Mouse (Mus musculus): ENCODE data around the gene Mical2. TPM values are rescaled to one million over a fixed set of nuclear protein-coding genes. Genes with fewer than 3 reads are reported as not detected.

The Mical2 gene
- polyA plus RNA-seq, 1 experiment from 2014 or later, result 77.8 TPM

DNA sequence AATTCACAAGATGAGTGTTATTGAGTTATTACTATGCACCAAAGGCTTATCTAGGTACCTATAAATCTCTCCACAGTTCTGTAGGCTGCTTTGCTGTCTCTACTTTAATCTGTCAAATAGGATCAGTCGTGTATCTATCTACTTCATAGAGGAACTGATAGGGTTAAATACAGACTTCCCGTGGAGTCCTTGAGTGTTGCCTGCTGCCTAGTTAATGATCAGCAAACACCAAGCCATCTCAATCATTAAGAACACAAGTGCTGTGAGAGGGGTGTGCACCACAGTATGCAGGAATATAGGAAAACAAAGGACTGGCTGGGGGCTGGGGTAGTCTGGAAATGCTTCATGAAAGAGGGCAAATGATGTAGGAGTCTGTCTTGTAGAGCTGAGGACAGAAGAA is 50.2 kb downstream of the Mical2 start:
- Histone ChIP-seq H3K9me3 (no peaks in the 10 kb centered on the region), H3K4me1 (peaks cover 100% of the 10 kb centered on the region), H3K4me3 (no peak overlapping the region), H3K36me3 (peaks cover 55% of the 10 kb centered on the region), H3K27ac (peak overlapping the region; percentile 83), H3K27me3 (ENCODE audit: insufficient read depth, poor library complexity, severe bottlenecking) (no peaks in the 10 kb centered on the region)
- WGBS, result 13% methylated on average over 2 of the region's 2 CpGs
- no peak for DNase-seq (ENCODE audit: low spot score)

DNA sequence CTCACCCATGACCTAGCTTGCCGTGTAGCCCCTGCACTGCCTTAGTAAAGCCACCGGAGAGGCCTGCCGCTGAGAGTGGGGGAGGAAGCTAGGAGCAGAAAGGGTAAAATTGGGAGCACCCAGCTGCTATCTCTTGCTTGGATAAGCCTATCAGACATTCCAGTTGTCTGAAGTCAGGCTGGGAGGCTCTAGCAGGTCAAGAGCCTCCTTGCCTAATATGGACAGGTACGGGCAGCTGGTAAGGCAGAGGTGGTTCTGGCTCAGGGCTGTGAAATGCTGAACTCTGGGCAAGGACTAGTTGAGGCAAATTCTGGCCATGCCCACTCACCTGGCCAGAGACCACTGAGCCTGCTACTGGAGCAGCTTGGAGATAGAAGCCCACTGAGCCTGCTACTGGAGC is 51.2 kb downstream of the Mical2 start:
- H3K27ac ChIP-seq, result peak overlapping the region; percentile 83
- H3K4me3 ChIP-seq, result no peak overlapping the region
- 16% methylated on average over 4 of the region's 4 CpGs for WGBS
- peaks cover 53% of the 10 kb centered on the region for H3K36me3 ChIP-seq
- no peaks in the 10 kb centered on the region for H3K27me3 ChIP-seq (ENCODE audit: insufficient read depth, poor library complexity, severe bottlenecking)
- H3K9me3 ChIP-seq, result no peaks in the 10 kb centered on the region
- peaks cover 99% of the 10 kb centered on the region for H3K4me1 ChIP-seq
- DNase-seq (ENCODE audit: low spot score), result peak; percentile 86

DNA sequence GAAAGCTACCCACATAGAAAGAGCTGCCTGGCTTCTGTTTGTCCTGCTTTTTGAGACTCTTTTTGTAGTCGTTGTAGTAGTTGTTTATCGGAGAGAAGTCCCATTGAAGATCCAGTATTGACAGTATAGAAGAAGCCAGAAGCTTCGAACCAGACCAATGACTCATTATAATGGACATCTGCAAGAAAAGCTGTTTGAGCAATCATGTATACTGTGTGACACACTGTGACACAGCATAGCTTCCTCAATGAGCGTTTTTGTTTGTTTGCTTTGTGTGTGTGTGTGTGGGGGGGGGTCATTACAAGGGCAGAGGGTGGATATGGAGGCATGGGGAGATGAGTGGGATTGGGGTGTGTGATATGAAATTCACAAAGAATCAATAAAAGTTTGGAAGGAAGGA is 53.0 kb downstream of the Mical2 start:
- no peaks in the 10 kb centered on the region for H3K9me3 ChIP-seq
- 43% methylated on average over 4 of the region's 4 CpGs for WGBS
- H3K27me3 ChIP-seq (ENCODE audit: insufficient read depth, poor library complexity, severe bottlenecking), result no peaks in the 10 kb centered on the region
- H3K4me1 ChIP-seq, result peaks cover 89% of the 10 kb centered on the region
- H3K27ac ChIP-seq, result peak overlapping the region; percentile 83
- H3K4me3 ChIP-seq, result no peak overlapping the region
- peaks cover 46% of the 10 kb centered on the region; the same call in 1 of the 2 replicates for H3K36me3 ChIP-seq
- DNase-seq (ENCODE audit: low spot score), result no peak

DNA sequence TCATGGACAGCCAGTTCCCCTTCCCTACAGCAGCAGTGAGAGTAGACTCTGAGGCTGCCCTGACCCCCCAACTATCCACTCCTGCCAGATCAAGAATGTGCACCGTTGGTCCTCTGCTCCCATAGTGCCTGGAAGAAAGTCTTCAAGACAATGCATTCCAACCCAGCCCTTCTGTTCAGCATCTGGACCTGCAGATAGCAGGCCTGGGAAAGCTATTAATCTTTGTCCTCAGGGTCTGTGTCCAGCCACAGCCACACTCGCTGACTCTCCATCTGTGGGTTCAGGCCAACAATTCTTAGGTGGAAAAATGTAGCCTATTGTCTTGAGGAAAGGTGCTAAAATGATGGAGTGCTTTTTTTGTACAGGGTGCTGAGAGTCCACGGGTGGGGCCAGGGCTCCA is 54.8 kb downstream of the Mical2 start:
- no peaks in the 10 kb centered on the region for H3K9me3 ChIP-seq
- H3K27me3 ChIP-seq (ENCODE audit: insufficient read depth, poor library complexity, severe bottlenecking), result no peaks in the 10 kb centered on the region
- WGBS, result 27% methylated on average over 3 of the region's 3 CpGs
- H3K4me3 ChIP-seq, result no peak overlapping the region
- no peak for DNase-seq (ENCODE audit: low spot score)
- H3K36me3 ChIP-seq, result peaks cover 29% of the 10 kb centered on the region
- H3K27ac ChIP-seq, result peak overlapping the region; percentile 83
- peaks cover 86% of the 10 kb centered on the region for H3K4me1 ChIP-seq

DNA sequence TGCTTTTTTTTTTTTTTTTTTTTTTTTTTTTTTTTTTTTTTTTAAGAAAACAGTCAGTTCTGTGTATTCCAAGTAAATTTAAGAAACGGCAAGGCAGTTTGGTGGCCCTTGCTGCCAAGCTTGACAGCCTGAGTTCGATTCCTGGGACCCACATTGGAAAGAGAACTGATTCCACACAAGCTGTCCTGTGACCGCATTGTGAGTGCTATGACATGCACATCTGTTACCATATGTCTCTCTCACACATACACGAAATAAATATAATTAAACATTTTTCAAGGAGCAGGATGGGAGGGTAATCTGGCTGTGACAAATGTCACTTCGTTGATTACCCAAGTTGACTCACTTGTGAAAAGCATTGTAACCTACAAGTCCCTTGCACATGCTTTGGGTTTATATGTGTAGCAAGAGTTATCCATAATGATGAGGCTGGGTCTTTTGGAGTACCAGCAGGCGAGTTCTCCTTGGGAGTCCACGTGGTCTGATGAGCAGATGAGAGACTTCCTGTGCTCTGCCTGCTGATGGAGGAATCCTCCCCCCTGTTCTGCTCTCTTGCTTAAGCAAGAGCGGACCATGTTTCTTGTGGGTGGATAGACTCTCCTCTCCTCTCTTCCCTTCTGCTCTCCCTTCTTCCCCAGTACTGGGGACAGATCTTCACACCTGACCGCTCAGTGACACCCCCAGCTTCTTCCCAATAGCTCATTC is 58.1 kb downstream of the Mical2 start:
- H3K27ac ChIP-seq, result peak overlapping the region; percentile 62; the same call in 1 of the 2 replicates
- H3K4me3 ChIP-seq, result no peak overlapping the region
- DNase-seq (ENCODE audit: low spot score), result no peak
- 75% methylated on average over 9 of the region's 9 CpGs for WGBS
- H3K4me1 ChIP-seq, result peaks cover 86% of the 10 kb centered on the region
- H3K36me3 ChIP-seq, result peaks cover 27% of the 10 kb centered on the region
- no peaks in the 10 kb centered on the region for H3K27me3 ChIP-seq (ENCODE audit: insufficient read depth, poor library complexity, severe bottlenecking)
- H3K9me3 ChIP-seq, result no peaks in the 10 kb centered on the region

DNA sequence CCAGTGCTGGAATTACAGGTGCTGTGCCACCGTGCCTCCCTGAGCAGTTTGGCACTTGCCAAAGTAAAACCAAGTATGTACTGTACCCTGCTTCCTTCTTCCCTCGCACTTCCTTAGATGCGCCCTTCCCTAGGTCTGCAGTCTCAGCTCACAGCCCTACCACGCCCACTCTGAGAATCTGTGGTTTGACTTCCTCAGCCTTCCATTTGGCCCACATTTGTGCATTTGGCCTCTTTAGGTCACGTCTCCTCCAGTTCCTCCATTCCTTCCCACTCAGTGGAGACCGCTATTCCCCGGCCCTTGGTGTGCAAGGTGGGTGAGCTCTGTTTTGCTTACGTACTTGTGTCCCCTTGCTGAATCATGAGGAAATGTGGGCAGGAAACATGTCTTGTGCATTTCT is 59.9 kb downstream of the Mical2 start:
- no peaks in the 10 kb centered on the region for H3K27me3 ChIP-seq (ENCODE audit: insufficient read depth, poor library complexity, severe bottlenecking)
- peak overlapping the region; percentile 52 for H3K27ac ChIP-seq
- peaks cover 86% of the 10 kb centered on the region for H3K4me1 ChIP-seq
- H3K36me3 ChIP-seq, result peaks cover 30% of the 10 kb centered on the region
- no peak for DNase-seq (ENCODE audit: low spot score)
- no peaks in the 10 kb centered on the region for H3K9me3 ChIP-seq
- H3K4me3 ChIP-seq, result no peak overlapping the region
- WGBS, result 82% methylated on average over 8 of the region's 8 CpGs

DNA sequence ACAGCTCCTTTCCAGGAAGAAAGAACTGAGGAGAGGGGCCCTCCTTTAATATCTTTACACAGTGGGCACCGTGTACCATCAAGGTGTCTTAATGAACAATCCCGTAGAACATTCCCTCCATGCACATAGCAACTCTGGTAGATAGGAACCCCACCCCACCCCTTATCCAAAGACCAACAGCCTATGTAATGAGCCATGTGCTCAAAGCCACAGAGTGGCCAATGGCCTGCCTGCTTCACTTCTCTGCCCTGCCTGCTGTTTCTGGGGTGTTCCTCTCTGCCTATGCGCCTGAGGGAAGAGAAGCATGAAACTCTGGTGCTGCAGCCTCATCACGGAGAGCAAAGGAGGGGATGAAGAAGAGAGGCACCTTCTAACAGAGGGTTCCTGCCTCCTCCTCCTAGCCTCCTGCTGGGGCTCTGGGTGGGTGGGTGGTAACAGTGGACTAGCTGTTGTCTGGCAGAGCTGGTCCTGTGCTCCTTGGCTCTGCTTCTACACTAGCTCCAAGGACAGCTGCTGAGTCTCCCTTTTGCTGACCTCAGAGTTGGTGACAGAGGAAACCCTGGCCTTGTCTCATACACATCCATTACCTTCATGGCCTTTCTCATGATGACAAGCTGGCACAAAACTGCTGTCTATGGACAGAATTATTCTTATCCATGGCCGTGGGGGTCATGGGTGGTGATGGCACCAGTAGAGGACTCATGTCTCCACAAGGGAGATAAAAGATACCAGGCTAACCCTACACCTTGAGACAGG is 62.9 kb downstream of the Mical2 start:
- Histone ChIP-seq H3K9me3 (no peaks in the 10 kb centered on the region), H3K27ac (peak overlapping the region; percentile 84), H3K36me3 (peaks cover 16% of the 10 kb centered on the region), H3K4me1 (peaks cover 79% of the 10 kb centered on the region), H3K4me3 (no peak overlapping the region), H3K27me3 (ENCODE audit: insufficient read depth, poor library complexity, severe bottlenecking) (no peaks in the 10 kb centered on the region)
- 76% methylated on average over 5 of the region's 5 CpGs for WGBS
- DNase-seq (ENCODE audit: low spot score), result no peak

DNA sequence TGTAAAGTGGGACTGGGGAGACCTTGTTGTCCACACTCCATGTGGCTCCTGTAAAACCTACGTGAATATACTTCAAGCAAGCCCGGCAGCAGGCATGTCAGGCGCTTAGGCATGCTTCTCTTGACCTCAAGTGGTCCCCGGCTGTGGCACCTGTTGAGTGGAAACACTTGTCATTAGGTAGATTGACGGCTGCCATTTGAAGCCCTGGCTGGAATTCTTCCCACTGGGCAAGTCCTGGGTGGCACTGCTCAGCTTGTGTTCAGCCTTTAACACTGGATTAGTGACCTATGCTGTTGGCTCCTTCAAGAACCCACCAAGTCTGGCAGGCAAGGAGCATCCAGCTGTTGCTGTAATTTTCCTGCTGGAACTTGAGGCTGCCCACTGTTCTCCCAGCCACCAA is 63.9 kb downstream of the Mical2 start:
- no peak overlapping the region for H3K4me3 ChIP-seq
- no peaks in the 10 kb centered on the region for H3K27me3 ChIP-seq (ENCODE audit: insufficient read depth, poor library complexity, severe bottlenecking)
- no peak for DNase-seq (ENCODE audit: low spot score)
- H3K36me3 ChIP-seq, result peaks cover 22% of the 10 kb centered on the region
- H3K27ac ChIP-seq, result peak overlapping the region; percentile 84
- H3K4me1 ChIP-seq, result peaks cover 82% of the 10 kb centered on the region
- no peaks in the 10 kb centered on the region for H3K9me3 ChIP-seq
- WGBS, result 20% methylated on average over 5 of the region's 5 CpGs

DNA sequence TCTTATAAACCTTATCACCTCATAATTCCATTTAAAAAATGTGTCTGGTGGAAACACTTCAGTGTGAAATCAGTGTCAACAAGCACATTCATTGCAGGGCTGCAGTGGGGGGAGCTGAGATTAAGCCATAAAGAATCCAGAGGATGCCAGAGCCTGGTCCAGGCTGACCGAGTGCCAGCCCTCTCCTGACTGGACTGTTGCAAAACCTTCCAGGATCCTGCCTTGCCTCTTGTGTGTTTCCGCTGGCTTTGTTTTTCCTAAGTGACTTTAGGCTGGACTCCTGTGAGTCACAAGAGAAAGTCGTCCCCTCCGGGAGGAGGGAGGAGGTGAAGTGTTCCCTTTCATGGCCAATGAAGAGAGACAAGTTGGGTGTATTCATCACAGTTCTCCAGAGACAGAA is 64.3 kb downstream of the Mical2 start:
- 23% methylated on average over 4 of the region's 4 CpGs for WGBS
- H3K4me3 ChIP-seq, result no peak overlapping the region
- no peak for DNase-seq (ENCODE audit: low spot score)
- no peaks in the 10 kb centered on the region for H3K27me3 ChIP-seq (ENCODE audit: insufficient read depth, poor library complexity, severe bottlenecking)
- H3K9me3 ChIP-seq, result no peaks in the 10 kb centered on the region
- H3K36me3 ChIP-seq, result peaks cover 25% of the 10 kb centered on the region
- peaks cover 82% of the 10 kb centered on the region for H3K4me1 ChIP-seq
- H3K27ac ChIP-seq, result peak overlapping the region; percentile 84

DNA sequence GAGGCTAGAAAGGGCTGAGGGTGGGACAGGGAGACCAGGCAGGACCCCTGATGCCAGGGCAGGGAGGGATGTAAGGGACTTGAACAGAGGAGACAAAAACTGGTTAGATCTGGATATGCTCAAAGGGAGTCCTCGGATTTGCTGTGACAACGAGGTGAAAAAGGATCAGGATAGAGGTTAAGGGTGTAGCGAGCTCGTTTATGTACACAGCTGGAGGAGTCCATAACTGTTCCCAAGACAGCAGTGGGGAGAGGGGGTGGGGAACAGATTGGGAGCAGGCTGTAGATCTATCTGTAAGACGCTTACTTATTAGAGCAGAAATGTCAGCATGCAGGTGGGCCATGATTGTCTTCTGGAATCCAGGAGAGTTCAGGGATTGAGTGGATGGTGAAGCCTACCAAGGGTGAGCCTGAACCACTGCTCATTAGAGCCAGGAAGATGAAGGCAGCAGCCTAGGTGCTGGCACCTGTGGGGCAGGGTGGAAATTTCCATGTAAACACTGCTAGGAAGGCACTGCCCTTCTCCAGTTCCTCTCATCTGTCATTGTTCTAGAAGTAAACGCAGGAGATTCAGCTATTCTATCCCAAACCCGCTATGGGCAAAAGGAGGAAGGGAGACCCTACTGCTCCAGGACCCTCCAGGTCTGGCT is 67.9 kb downstream of the Mical2 start:
- Histone ChIP-seq H3K4me1 (peaks cover 81% of the 10 kb centered on the region), H3K27ac (peak overlapping the region; percentile 88)
- DNase-seq (ENCODE audit: low spot score), result no peak

DNA sequence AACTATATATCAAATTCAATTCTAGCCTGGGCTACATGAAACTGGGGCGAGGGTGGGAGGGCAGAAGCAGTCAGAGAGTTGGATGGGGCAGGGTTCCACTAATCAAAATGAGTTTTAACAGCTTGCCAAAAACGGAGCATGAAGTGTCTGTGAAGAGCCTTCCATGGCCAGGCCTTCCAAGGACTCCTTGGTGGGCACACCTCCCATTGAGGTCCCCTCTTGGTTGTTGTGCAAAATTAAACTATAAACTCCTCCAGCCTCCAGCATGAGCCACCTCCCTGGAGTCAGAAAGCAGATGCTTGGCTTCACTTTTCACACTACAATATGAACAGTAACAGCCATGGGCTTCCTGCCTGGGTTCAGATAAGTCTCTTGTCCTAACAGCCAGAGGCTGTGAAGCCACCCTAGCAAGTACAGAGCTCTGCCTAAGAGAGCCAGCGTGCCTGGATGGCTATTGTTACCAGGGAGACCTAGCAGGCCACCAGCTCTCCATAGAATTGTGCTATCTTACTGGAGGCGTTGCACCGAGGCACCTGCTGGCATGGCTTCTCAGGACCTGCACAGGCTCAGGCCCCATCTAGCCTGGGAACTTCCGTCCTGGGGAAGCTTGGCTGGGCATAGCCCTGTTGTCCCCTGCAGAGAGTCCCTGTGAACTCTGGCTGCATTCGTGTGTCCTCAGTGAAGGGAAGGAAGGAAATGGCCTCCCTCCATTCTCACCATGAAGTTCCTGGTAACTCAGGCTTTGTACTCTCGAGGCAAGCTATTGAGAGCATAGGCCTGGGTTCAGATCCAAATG is 70.0 kb downstream of the Mical2 start:
- Histone ChIP-seq H3K36me3 (peaks cover 21% of the 10 kb centered on the region; the same call in 1 of the 2 replicates), H3K9me3 (no peaks in the 10 kb centered on the region), H3K4me3 (no peak overlapping the region), H3K27me3 (ENCODE audit: insufficient read depth, poor library complexity, severe bottlenecking) (no peaks in the 10 kb centered on the region), H3K27ac (peak overlapping the region; percentile 88), H3K4me1 (peaks cover 75% of the 10 kb centered on the region)
- no peak for DNase-seq (ENCODE audit: low spot score)
- WGBS, result 47% methylated on average over 8 of the region's 8 CpGs

More for the DNA sequence above, 67.9 kb downstream of the Mical2 start:
- H3K27me3 ChIP-seq (ENCODE audit: insufficient read depth, poor library complexity, severe bottlenecking), result no peaks in the 10 kb centered on the region
- no peaks in the 10 kb centered on the region for H3K9me3 ChIP-seq
- no peak overlapping the region for H3K4me3 ChIP-seq
- H3K36me3 ChIP-seq, result peaks cover 22% of the 10 kb centered on the region; the same call in 1 of the 2 replicates
- WGBS, result 66% methylated on average over 7 of the region's 7 CpGs

DNA sequence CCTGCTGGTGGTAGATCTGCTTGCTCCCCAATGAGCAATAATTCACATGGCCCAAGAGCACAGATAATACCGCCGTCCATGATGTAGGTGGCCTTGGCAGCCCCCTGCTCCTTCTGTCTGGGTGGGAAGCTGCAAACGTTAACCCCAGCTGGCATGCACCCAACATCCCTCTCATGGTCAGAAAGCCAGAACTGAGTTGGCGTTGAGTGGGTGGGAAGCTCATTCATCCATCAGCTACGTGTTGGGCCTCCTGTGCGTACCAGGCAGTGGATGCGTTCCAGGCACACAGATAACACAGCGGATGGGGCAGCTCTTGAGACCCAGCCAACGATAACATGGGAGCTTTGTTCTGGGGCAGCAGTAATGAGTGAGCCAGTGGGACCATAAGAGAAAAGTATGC is 72.4 kb downstream of the Mical2 start:
- H3K27me3 ChIP-seq (ENCODE audit: insufficient read depth, poor library complexity, severe bottlenecking), result no peaks in the 10 kb centered on the region
- peaks cover 27% of the 10 kb centered on the region; the same call in 1 of the 2 replicates for H3K36me3 ChIP-seq
- peak; percentile 93 for DNase-seq (ENCODE audit: low spot score)
- no peak overlapping the region for H3K4me3 ChIP-seq
- WGBS, result 27% methylated on average over 9 of the region's 9 CpGs
- H3K9me3 ChIP-seq, result no peaks in the 10 kb centered on the region
- peak overlapping the region; percentile 88 for H3K27ac ChIP-seq
- H3K4me1 ChIP-seq, result peaks cover 74% of the 10 kb centered on the region

Data from heart, embryonic 10.5 days (tissue).